Mouse (Mus musculus): ENCODE data around the gene Syne4. TPM values are rescaled to one million over a fixed set of nuclear protein-coding genes. Genes with fewer than 3 reads are reported as not detected.
A peak's percentile ranks its signal among the peaks of the same experiment; 100 is the strongest.

The Syne4 gene
- polyA plus RNA-seq (2015; fragmentation: Nextera tagmentation; extraction: Ambion mirVana), result 54.0 and 54.3 TPM in 2 replicates

DNA sequence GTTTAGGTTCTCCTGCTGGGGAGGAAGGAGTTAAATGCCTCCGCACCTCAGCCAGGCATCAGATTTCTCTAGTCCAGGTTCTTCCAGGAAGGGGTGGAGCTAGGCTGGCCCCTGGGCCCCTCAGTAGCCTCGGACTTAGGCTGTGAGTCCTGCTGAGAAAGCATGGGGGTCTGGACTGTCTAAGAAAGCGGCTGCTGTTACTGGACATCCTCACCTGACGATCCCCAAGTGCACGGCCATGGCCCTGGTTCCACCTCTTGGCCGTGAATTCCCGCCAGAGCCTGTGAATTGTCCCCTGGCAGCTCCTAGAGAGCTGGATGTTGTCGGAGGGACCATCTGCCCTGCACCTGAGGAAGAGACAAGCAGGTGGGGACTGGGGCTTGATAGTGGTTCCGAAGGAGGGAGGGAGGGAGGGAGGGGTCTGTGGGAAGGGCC lies at the start of gene Syne4:
Gene Syne4 (plus strand): TSS at position 87 of the 435 bp plus-strand sequence.
- no peaks in the 10 kb centered on the region for H3K36me3 ChIP-seq (ENCODE audit: control insufficient read depth, insufficient read depth, low read length)
- H3K4me3 ChIP-seq (replicated peaks; ENCODE audit: low read length), result peak within 1 kb of the TSS; percentile 48
- WGBS, result 3% methylated on average over 9 of the region's 9 CpGs
- H3K4me2 ChIP-seq (ENCODE audit: low read depth, low read length), result peak within 1 kb of the TSS; percentile 49
- H3K27me3 ChIP-seq (ENCODE audit: control insufficient read depth, insufficient read depth, low read length), result no peaks in the 10 kb centered on the region
- H3K9ac ChIP-seq (ENCODE audit: low read length), result peak within 1 kb of the TSS; percentile 67
- peaks cover 5% of the 10 kb centered on the region; the same call in 1 of the 2 replicates for H3K4me1 ChIP-seq (ENCODE audit: control insufficient read depth, insufficient read depth, low read length)
- H3K9me3 ChIP-seq (replicated peaks; ENCODE audit: control insufficient read depth, low read length), result no peaks in the 10 kb centered on the region
- H3K27ac ChIP-seq (ENCODE audit: low read length), result peak within 1 kb of the TSS; percentile 27
- ATAC-seq (ENCODE audit: insufficient read depth, low FRiP score), result peak; percentile 69; the same call in 1 of the 2 replicates

DNA sequence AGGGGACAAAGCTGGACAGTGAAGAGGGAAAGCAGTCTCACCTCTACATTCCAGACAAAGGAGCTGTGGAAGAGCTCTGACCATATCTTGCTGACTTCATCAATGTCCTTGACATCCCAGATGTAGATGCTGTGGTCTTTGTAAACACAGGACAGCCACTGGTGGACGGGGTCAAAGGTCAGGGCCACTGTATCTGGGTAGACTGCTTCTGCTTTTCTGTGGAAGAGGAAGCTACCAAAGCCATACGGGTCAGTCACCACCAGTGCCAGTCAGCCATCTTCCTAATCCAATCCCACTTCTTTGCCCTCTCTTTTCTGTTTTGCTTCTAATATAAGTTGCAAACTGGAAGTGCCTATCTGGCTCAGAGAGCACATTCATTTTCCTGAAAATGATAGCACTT lies 49.6 kb upstream of the Syne4 start:
- H3K27me3 ChIP-seq (ENCODE audit: control insufficient read depth, insufficient read depth, low read length), result no peaks in the 10 kb centered on the region
- no peaks in the 10 kb centered on the region for H3K4me1 ChIP-seq (ENCODE audit: control insufficient read depth, insufficient read depth, low read length)
- no peak for ATAC-seq (ENCODE audit: insufficient read depth, low FRiP score)
- no peak overlapping the region for H3K27ac ChIP-seq (ENCODE audit: low read length)
- no peak overlapping the region for H3K9ac ChIP-seq (ENCODE audit: low read length)
- WGBS, result 71% methylated on average over 2 of the region's 2 CpGs
- H3K4me3 ChIP-seq (replicated peaks; ENCODE audit: low read length), result no peak overlapping the region
- 0 out of 2 replicates have a peak, but pooled peaks cover 2% of the 10 kb centered on the region for H3K36me3 ChIP-seq (ENCODE audit: control insufficient read depth, insufficient read depth, low read length)
- no peaks in the 10 kb centered on the region for H3K9me3 ChIP-seq (replicated peaks; ENCODE audit: control insufficient read depth, low read length)
- H3K4me2 ChIP-seq (ENCODE audit: low read depth, low read length), result no peak overlapping the region

- H3K4me3 ChIP-seq (replicated peaks; ENCODE audit: low read length), result no peak overlapping the region
- H3K27ac ChIP-seq (ENCODE audit: low read length), result no peak overlapping the region
- no peak overlapping the region for H3K9ac ChIP-seq (ENCODE audit: low read length)
- no peak for ATAC-seq (ENCODE audit: insufficient read depth, low FRiP score)
- no peaks in the 10 kb centered on the region for H3K4me1 ChIP-seq (ENCODE audit: control insufficient read depth, insufficient read depth, low read length)
- no peaks in the 10 kb centered on the region for H3K9me3 ChIP-seq (replicated peaks; ENCODE audit: control insufficient read depth, low read length)
- 87% methylated on average over 5 of the region's 5 CpGs for WGBS
- no peaks in the 10 kb centered on the region for H3K27me3 ChIP-seq (ENCODE audit: control insufficient read depth, insufficient read depth, low read length)
- H3K36me3 ChIP-seq (ENCODE audit: control insufficient read depth, insufficient read depth, low read length), result 0 out of 2 replicates have a peak, but pooled peaks cover 2% of the 10 kb centered on the region
- H3K4me2 ChIP-seq (ENCODE audit: low read depth, low read length), result no peak overlapping the region
These were observed 49.1 kb upstream of the Syne4 start for GRCm38 (mm10) chr7:30265531-30265930.

GRCm38 (mm10) chr7:30265935-30266334 lies 48.7 kb upstream of the Syne4 start:
- H3K4me1 ChIP-seq (ENCODE audit: control insufficient read depth, insufficient read depth, low read length), result no peaks in the 10 kb centered on the region
- no peak overlapping the region for H3K27ac ChIP-seq (ENCODE audit: low read length)
- no peaks in the 10 kb centered on the region for H3K9me3 ChIP-seq (replicated peaks; ENCODE audit: control insufficient read depth, low read length)
- no peaks in the 10 kb centered on the region for H3K27me3 ChIP-seq (ENCODE audit: control insufficient read depth, insufficient read depth, low read length)
- no peak overlapping the region for H3K9ac ChIP-seq (ENCODE audit: low read length)
- 81% methylated on average over 7 of the region's 7 CpGs for WGBS
- no peak overlapping the region for H3K4me3 ChIP-seq (replicated peaks; ENCODE audit: low read length)
- H3K4me2 ChIP-seq (ENCODE audit: low read depth, low read length), result no peak overlapping the region
- ATAC-seq (ENCODE audit: insufficient read depth, low FRiP score), result no peak
- 0 out of 2 replicates have a peak, but pooled peaks cover 2% of the 10 kb centered on the region for H3K36me3 ChIP-seq (ENCODE audit: control insufficient read depth, insufficient read depth, low read length)

DNA sequence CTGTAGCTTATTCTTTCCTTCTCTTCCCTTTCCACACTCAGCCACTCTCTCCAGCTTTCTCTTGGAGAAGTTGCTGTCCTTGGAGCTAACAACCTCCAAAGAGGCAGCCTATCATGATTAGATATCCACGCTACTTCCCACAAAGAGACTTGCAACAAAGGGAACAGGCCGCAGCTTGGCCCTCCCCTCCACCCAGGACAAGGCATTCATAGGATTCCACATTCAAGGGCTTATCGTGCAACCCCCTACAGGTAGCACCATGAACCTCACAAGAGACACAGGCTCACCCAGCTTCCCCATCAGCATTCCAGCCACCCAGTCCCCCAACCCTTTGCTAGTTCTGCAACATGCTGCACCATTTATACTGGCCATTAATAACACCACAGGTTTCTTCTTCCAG lies 47.8 kb upstream of the Syne4 start:
- no peak overlapping the region for H3K4me2 ChIP-seq (ENCODE audit: low read depth, low read length)
- 70% methylated on average over 3 of the region's 3 CpGs for WGBS
- no peaks in the 10 kb centered on the region for H3K4me1 ChIP-seq (ENCODE audit: control insufficient read depth, insufficient read depth, low read length)
- H3K27me3 ChIP-seq (ENCODE audit: control insufficient read depth, insufficient read depth, low read length), result no peaks in the 10 kb centered on the region
- H3K4me3 ChIP-seq (replicated peaks; ENCODE audit: low read length), result no peak overlapping the region
- H3K9ac ChIP-seq (ENCODE audit: low read length), result no peak overlapping the region
- no peak overlapping the region for H3K27ac ChIP-seq (ENCODE audit: low read length)
- no peaks in the 10 kb centered on the region for H3K36me3 ChIP-seq (ENCODE audit: control insufficient read depth, insufficient read depth, low read length)
- no peak for ATAC-seq (ENCODE audit: insufficient read depth, low FRiP score)
- H3K9me3 ChIP-seq (replicated peaks; ENCODE audit: control insufficient read depth, low read length), result no peaks in the 10 kb centered on the region

DNA sequence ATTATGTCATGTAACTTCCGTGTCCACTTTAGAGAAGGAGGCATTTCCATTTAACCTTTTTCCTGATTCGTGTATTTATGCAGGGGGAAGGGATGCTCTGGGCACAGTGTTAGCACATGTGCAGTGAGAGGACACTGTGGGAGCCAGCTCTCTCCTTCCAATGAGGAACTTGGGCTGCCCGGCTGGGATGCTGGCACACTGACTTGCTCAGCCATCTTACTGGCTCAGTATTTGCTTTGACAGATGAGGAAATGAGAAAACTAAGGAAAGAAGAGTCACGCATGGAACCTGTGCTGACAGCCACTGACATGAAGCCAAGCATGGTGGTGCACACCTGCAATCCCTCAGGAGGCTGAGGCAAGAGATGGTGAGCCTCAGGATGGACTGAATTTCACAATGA lies 45.0 kb upstream of the Syne4 start:
- WGBS, result 85% methylated on average over 4 of the region's 4 CpGs
- Histone ChIP-seq H3K9ac (ENCODE audit: low read length) (no peak overlapping the region), H3K4me2 (ENCODE audit: low read depth, low read length) (no peak overlapping the region), H3K4me1 (ENCODE audit: control insufficient read depth, insufficient read depth, low read length) (no peaks in the 10 kb centered on the region), H3K27me3 (ENCODE audit: control insufficient read depth, insufficient read depth, low read length) (no peaks in the 10 kb centered on the region), H3K27ac (ENCODE audit: low read length) (no peak overlapping the region), H3K9me3 (replicated peaks; ENCODE audit: control insufficient read depth, low read length) (no peaks in the 10 kb centered on the region), H3K36me3 (ENCODE audit: control insufficient read depth, insufficient read depth, low read length) (no peaks in the 10 kb centered on the region), H3K4me3 (replicated peaks; ENCODE audit: low read length) (no peak overlapping the region)
- no peak for ATAC-seq (ENCODE audit: insufficient read depth, low FRiP score)

- H3K27me3 ChIP-seq (ENCODE audit: control insufficient read depth, insufficient read depth, low read length), result no peaks in the 10 kb centered on the region
- no peaks in the 10 kb centered on the region for H3K36me3 ChIP-seq (ENCODE audit: control insufficient read depth, insufficient read depth, low read length)
- H3K9me3 ChIP-seq (replicated peaks; ENCODE audit: control insufficient read depth, low read length), result no peaks in the 10 kb centered on the region
- 57% methylated on average over 6 of the region's 6 CpGs for whole genome bisulfite sequencing
- no peak overlapping the region for H3K4me3 ChIP-seq (replicated peaks; ENCODE audit: low read length)
- H3K27ac ChIP-seq (ENCODE audit: low read length), result no peak overlapping the region
- H3K4me2 ChIP-seq (ENCODE audit: low read depth, low read length), result no peak overlapping the region
- H3K4me1 ChIP-seq (ENCODE audit: control insufficient read depth, insufficient read depth, low read length), result 0 out of 2 replicates have a peak, but pooled peaks cover 3% of the 10 kb centered on the region
- no peak for ATAC-seq (ENCODE audit: insufficient read depth, low FRiP score)
- no peak overlapping the region for H3K9ac ChIP-seq (ENCODE audit: low read length)
These were observed 40.2 kb upstream of the Syne4 start for GRCm38 (mm10) chr7:30274383-30274782.

- H3K4me3 ChIP-seq (replicated peaks; ENCODE audit: low read length), result no peak overlapping the region; the same call in 1 of the 2 replicates
- 43% methylated on average over 2 of the region's 2 CpGs for WGBS
These were observed 35.7 kb upstream of the Syne4 start for GRCm38 (mm10) chr7:30278911-30279310.

DNA sequence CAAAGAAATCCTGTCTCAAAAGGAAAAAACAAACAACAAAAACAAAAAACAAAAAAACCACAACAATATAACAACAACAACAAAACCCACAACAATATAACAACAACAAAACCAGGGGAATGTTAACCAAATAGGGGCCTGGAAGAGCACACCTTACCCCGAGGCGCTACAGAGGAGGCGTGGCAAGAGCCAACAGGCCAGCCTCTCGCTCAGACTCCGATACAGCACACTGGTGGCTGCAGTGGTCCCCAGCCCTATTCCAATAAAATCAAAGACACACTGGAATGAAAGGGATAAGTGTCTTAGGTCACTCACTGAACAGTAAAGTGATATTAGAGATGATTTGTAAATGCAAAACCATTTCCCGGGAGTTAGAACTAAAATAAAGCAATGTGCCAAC lies 35.1 kb upstream of the Syne4 start:
- peak overlapping the region; percentile 64 for H3K9ac ChIP-seq (ENCODE audit: low read length)
- ATAC-seq (ENCODE audit: insufficient read depth, low FRiP score), result no peak
- 0% methylated on average over 6 of the region's 6 CpGs for WGBS
- peak overlapping the region; percentile 86 for H3K4me3 ChIP-seq (replicated peaks; ENCODE audit: low read length)
- peak overlapping the region; percentile 96 for H3K4me2 ChIP-seq (ENCODE audit: low read depth, low read length)
- peak overlapping the region; percentile 99 for H3K27ac ChIP-seq (ENCODE audit: low read length)
- H3K4me1 ChIP-seq (ENCODE audit: control insufficient read depth, insufficient read depth, low read length), result 0 out of 2 replicates have a peak, but pooled peaks cover 3% of the 10 kb centered on the region
- no peaks in the 10 kb centered on the region for H3K9me3 ChIP-seq (replicated peaks; ENCODE audit: control insufficient read depth, low read length)
- no peaks in the 10 kb centered on the region for H3K36me3 ChIP-seq (ENCODE audit: control insufficient read depth, insufficient read depth, low read length)
- no peaks in the 10 kb centered on the region for H3K27me3 ChIP-seq (ENCODE audit: control insufficient read depth, insufficient read depth, low read length)

More at GRCm38 (mm10) chr7:30278911-30279310, 35.7 kb upstream of the Syne4 start:
- no peaks in the 10 kb centered on the region for H3K27me3 ChIP-seq (ENCODE audit: control insufficient read depth, insufficient read depth, low read length)
- no peak overlapping the region for H3K27ac ChIP-seq (ENCODE audit: low read length)
- H3K4me2 ChIP-seq (ENCODE audit: low read depth, low read length), result peak overlapping the region; percentile 96
- 0 out of 2 replicates have a peak, but pooled peaks cover 3% of the 10 kb centered on the region for H3K4me1 ChIP-seq (ENCODE audit: control insufficient read depth, insufficient read depth, low read length)
- ATAC-seq (ENCODE audit: insufficient read depth, low FRiP score), result no peak
- no peak overlapping the region for H3K9ac ChIP-seq (ENCODE audit: low read length)
- no peaks in the 10 kb centered on the region for H3K9me3 ChIP-seq (replicated peaks; ENCODE audit: control insufficient read depth, low read length)
- H3K36me3 ChIP-seq (ENCODE audit: control insufficient read depth, insufficient read depth, low read length), result no peaks in the 10 kb centered on the region

Data from stomach, embryonic 16.5 days (tissue).